Mouse (Mus musculus) kidney, postnatal 0 days (tissue): Measurements from ENCODE around the gene Nucks1. TPM values are rescaled to one million over a fixed set of nuclear protein-coding genes. Genes with fewer than 3 reads are reported as not detected.
A peak's percentile ranks its signal among the peaks of the same experiment; 100 is the strongest.

ENCODE experiments used
- ATAC-seq: fragments of 200-750 bp; cut with Nextera tagmentation; replicated peaks from 2 replicates; pipeline ENCODE4 v1.8.0; 2017; ENCODE audit warnings: low read depth, moderate number of reproducible peaks, moderate TSS enrichment, moderate library complexity; ENCODE audit not compliant: low FRiP score
- DNase-seq: peaks from one replicate; pipeline ENCODE4 v3.0.0-alpha.2; 2016; ENCODE audit warnings: low spot score
- H3K27ac ChIP-seq: fragments of 300-500 bp; sonication (generic); 2 replicates; pipeline ENCODE4 v1.5.1; 2014; ENCODE audit warnings: mild to moderate bottlenecking
- H3K27me3 ChIP-seq: fragments of 300-500 bp; sonication (generic); 2 replicates; pipeline ENCODE4 v1.6.1; 2014; ENCODE audit warnings: low read length, mixed read lengths; ENCODE audit not compliant: insufficient read depth
- H3K36me3 ChIP-seq: fragments of 300-500 bp; sonication (generic); 2 replicates; pipeline ENCODE4 v1.6.1; 2014; ENCODE audit warnings: low read length, mixed read lengths; ENCODE audit not compliant: insufficient read depth
- H3K4me1 ChIP-seq: fragments of 300-500 bp; sonication (generic); replicated peaks from 2 replicates; pipeline ENCODE4 v1.6.1; 2014; ENCODE audit warnings: antibody characterized with exemption, low read length, mixed read lengths; ENCODE audit not compliant: insufficient read depth
- H3K4me2 ChIP-seq: fragments of 300-500 bp; sonication (generic); 2 replicates; pipeline ENCODE4 v1.6.1; 2014; ENCODE audit warnings: mild to moderate bottlenecking, low read length, moderate library complexity, mixed read lengths
- H3K4me3 ChIP-seq: fragments of 300-500 bp; sonication (generic); replicated peaks from 2 replicates; pipeline ENCODE4 v1.5.1; 2014; ENCODE audit warnings: low read depth, low read length
- H3K9ac ChIP-seq: fragments of 300-500 bp; sonication (generic); 2 replicates; pipeline ENCODE4 v1.6.1; 2014; ENCODE audit warnings: low read depth, low read length
- H3K9me3 ChIP-seq: fragments of 300-500 bp; sonication (generic); replicated peaks from 2 replicates; pipeline ENCODE4 v1.6.1; 2016; ENCODE audit warnings: low read length, inconsistent platforms, mixed read lengths
- CTCF ChIP-seq: IDR thresholded peaks from 2 replicates; pipeline ENCODE4 v1.5.1; 2016; ENCODE audit warnings: antibody characterized with exemption, low read depth, mild to moderate bottlenecking, moderate library complexity
- WGBS: fragments of 180-500 bp; shearing (Covaris S2); extraction: QIAGEN DNeasy Blood & Tissue Kit; methylation state at CpG from one replicate; pipeline ENCODE4 v1.1.7; 2014; 5-methylcytosine and 5-hydroxymethylcytosine counted together
- polyA plus RNA-seq: library from polyadenylated mRNA; unstranded; fragments of >200 nt; fragmentation: Nextera tagmentation; extraction: Ambion mirVana; gene quantifications from 2 replicates; pipeline ENCODE4 v1.2.1, GENCODE M21; 2015

The Nucks1 gene
- polyA plus RNA-seq, 1 experiment from 2014 or later = 55.2 TPM

DNA sequence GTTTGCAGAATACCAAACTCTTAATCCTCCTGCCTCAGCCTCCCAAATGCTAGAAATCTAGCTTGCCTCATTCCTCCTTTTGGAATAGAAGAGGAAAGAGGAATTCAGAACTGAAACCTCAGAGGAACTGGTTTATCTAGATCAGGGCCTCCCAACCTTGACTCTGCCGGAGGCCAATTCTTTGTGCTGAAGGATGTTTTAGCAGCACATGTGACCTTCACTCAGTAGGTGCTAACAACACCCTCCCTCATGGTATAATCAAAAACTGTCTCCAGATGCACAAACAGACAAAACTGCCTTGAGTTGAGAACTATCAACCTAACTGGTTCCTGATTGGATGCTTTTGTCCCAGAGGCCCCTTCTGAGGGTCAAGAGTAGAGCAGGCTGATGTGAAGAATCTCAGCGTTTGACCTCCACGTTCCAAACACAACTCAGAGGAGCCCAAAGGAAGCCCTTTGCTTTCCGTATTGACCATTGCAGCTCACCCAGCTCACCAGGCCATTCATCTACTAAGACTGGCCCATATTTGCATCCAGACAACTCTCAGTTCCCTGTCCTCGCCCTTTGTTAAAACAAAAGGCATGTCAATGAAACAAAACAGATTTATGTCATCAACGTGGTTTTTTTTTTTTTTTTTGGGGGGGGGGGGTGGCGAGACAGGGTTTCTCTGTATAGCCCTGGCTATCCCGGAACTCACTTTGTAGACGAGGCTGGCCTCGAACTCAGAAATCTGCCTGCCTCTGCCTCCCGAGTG is 36.3 kb downstream of the Nucks1 start:
- WGBS = 81% methylated on average over 11 of the region's 11 CpGs
- ATAC-seq (no peak), DNase-seq (no peak)
- H3K4me1 ChIP-seq = peaks cover 5% of the 10 kb centered on the region; the same call in 1 of the 2 replicates
- no peaks in the 10 kb centered on the region for H3K36me3 ChIP-seq
- no peak for TF ChIP-seq CTCF
- no peak overlapping the region for H3K9ac ChIP-seq
- H3K27ac ChIP-seq = no peak overlapping the region
- no peak overlapping the region for H3K4me3 ChIP-seq
- no peak overlapping the region for H3K4me2 ChIP-seq
- H3K27me3 ChIP-seq = no peaks in the 10 kb centered on the region
- no peaks in the 10 kb centered on the region for H3K9me3 ChIP-seq

- Histone ChIP-seq H3K9me3 (no peaks in the 10 kb centered on the region), H3K4me2 (no peak overlapping the region), H3K4me3 (no peak overlapping the region), H3K36me3 (no peaks in the 10 kb centered on the region), H3K4me1 (peaks cover 5% of the 10 kb centered on the region; the same call in 1 of the 2 replicates), H3K27ac (no peak overlapping the region), H3K9ac (no peak overlapping the region), H3K27me3 (no peaks in the 10 kb centered on the region)
- DNase-seq (peak; percentile 51), ATAC-seq (peak; percentile 44; the same call in 1 of the 2 replicates)
- TF ChIP-seq CTCF = peak; percentile 31; the same call in 1 of the 2 replicates
- WGBS = 14% methylated on average over 1 of the region's 1 CpGs
These were observed 37.7 kb downstream of the Nucks1 start for GRCm38 (mm10) chr1:131947997-131948525.

- TF ChIP-seq CTCF = no peak
- no peaks in the 10 kb centered on the region for H3K9me3 ChIP-seq
- no peak overlapping the region for H3K4me2 ChIP-seq
- 82% methylated on average over 12 of the region's 12 CpGs for WGBS
- DNase-seq (no peak), ATAC-seq (no peak)
- no peak overlapping the region for H3K27ac ChIP-seq
- H3K36me3 ChIP-seq = no peaks in the 10 kb centered on the region
- no peak overlapping the region for H3K4me3 ChIP-seq
- no peak overlapping the region for H3K9ac ChIP-seq
- H3K4me1 ChIP-seq = no peaks in the 10 kb centered on the region
- H3K27me3 ChIP-seq = no peaks in the 10 kb centered on the region
These were observed 44.0 kb downstream of the Nucks1 start for GRCm38 (mm10) chr1:131954242-131954865.

GRCm38 (mm10) chr1:131955131-131955757 is 44.9 kb downstream of the Nucks1 start:
- Histone ChIP-seq H3K36me3 (no peaks in the 10 kb centered on the region), H3K4me3 (no peak overlapping the region), H3K27ac (no peak overlapping the region), H3K9ac (no peak overlapping the region), H3K9me3 (no peaks in the 10 kb centered on the region), H3K4me2 (no peak overlapping the region), H3K4me1 (no peaks in the 10 kb centered on the region), H3K27me3 (no peaks in the 10 kb centered on the region)
- TF ChIP-seq CTCF = no peak
- 32% methylated on average over 3 of the region's 3 CpGs for WGBS
- DNase-seq = no peak
- no peak for ATAC-seq

GRCm38 (mm10) chr1:131957416-131957815 is 47.1 kb downstream of the Nucks1 start:
- Histone ChIP-seq H3K27ac (no peak overlapping the region), H3K36me3 (no peaks in the 10 kb centered on the region), H3K9me3 (no peaks in the 10 kb centered on the region), H3K4me2 (no peak overlapping the region), H3K4me3 (no peak overlapping the region), H3K9ac (no peak overlapping the region), H3K4me1 (no peaks in the 10 kb centered on the region), H3K27me3 (no peaks in the 10 kb centered on the region)
- no peak for TF ChIP-seq CTCF
- no peak for DNase-seq
- WGBS = 74% methylated on average over 5 of the region's 5 CpGs
- no peak for ATAC-seq

- no peaks in the 10 kb centered on the region for H3K36me3 ChIP-seq
- H3K27ac ChIP-seq = no peak overlapping the region
- 0 out of 2 replicates have a peak, but pooled peaks cover 9% of the 10 kb centered on the region for H3K4me1 ChIP-seq
- H3K4me3 ChIP-seq = no peak overlapping the region
- no peak for TF ChIP-seq CTCF
- no peaks in the 10 kb centered on the region for H3K9me3 ChIP-seq
- 67% methylated on average over 2 of the region's 2 CpGs for WGBS
- DNase-seq = no peak
- no peak overlapping the region for H3K9ac ChIP-seq
- ATAC-seq = no peak
- no peaks in the 10 kb centered on the region for H3K27me3 ChIP-seq
- H3K4me2 ChIP-seq = no peak overlapping the region
These were observed 50.7 kb downstream of the Nucks1 start for GRCm38 (mm10) chr1:131961004-131961403.
